Mouse (Mus musculus) cerebellum, adult 18-20 months (tissue): ENCODE data around the gene Zfp326.
"Not testable (repeated sequence)": the region's sequence is repeated elsewhere in the genome, so short reads cannot be mapped to it uniquely, and the experiment has no call there.

Source experiments
- DNase-seq, 2 experiments: peaks; one replicate each; pipeline ENCODE4 v3.0.0; 2021

Zfp326 gene

DNA sequence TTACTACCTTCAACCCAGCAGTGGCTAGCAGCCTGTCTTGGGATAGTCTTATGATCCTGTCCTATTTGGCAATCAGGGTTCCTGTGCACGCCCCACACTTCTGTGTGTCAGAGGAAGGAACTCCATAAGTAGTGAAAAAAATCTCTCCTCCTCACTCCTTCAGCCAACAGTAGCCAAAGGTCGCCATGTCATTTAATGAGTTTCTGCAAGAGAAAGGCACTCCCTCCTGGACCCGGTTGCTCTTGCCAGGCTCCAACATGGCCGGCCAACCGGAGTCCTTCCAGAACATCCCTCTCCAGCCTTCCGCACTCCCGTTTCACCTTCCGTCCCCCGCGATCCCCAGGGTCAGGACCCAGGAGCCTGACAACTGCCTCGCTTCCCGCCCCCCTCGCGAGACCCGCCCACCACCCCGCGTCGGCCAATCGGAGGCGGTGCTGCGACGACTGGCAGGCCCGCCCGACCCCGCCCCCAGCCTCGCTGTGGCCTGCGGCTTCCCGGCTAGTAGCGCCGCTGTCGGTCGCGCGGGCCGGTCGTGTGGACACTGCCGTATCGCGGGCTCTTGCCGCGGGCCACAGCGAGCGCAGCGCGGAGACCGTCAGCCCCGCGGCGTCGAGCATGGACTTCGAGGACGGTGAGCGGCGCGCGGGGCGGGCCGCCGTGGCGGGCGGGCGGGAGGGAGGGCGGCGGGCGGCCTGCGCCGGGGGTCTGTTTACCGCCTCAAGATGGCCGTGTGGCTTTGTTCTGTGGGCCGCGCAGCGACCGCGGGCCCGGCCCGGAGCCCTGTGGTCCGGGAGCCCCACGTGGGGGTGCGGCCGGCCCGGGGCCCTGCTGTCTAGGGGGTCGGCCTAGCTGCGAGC is at the start of gene Zfp326:
Gene Zfp326 (plus strand): TSS at position 498 of the 857 bp plus-strand sequence.
- DNase-seq = peak; percentile 88 to 91

GRCm38 (mm10) chr5:105826916-105827510 is 49.4 kb upstream of the Zfp326 start:
- DNase-seq = no peak

DNA sequence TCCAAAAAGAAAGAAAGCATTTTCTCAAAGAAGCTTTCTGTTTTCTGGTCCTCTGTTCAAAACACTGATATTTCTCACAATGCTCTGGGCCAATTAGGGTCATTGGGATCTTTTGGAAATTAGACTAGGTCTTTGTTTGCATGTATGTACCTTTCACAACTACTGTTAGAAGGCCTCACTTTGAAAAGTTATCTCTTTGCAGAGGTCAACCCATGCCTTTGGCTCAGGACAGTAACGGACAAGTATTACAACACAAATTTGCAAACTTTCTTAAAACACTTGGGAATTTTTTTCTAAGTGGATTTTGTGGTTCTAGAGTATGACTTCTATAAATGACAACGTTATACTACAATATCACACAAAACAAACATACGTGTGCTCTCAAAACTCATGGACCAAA is 48.3 kb upstream of the Zfp326 start:
- DNase-seq = no peak

- DNase-seq = no peak
Observed at GRCm38 (mm10) chr5:105829008-105829586, 47.3 kb upstream of the Zfp326 start.

DNA sequence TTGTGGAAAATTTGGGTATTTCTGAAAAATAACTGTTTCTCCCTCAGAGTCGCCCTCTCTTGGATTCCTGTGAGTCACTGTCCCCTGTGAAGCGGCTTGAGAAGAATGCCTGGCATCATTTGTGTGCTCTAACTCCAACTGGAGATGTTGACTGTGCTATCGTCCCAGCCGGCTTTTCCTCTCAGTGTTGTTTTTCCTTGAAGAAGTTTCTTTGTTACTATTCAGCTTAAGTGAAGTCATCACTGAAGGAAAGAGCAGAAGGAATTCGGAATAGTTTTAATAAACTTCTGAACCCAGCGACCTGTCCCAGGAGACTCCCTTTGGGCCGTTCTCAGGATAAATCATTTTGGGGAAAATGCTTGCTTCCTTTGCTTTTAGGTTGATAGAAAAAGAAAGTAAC is 44.2 kb upstream of the Zfp326 start:
- no peak for DNase-seq

DNA sequence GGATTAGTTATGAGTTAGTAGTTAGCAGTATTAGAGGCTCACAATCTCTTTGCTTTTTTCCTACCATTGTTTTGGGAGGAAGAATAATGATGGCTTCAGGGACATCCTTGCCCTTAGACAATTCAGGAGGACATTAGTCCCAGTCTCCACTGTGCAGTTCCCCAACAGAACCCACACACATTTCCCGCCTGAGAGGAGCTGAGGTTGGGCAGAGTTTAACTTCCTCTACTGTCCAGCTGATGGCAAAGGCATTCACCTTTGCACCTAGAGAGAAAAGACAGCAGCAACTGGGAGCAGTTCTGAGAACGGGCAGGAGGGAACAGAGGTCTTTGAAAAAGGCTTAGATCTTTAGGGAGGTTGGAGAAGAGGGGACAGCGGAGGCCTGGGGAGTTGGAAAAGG is 42.4 kb upstream of the Zfp326 start:
- no peak for DNase-seq

- no peak for DNase-seq
Observed at GRCm38 (mm10) chr5:105836006-105836405, 40.4 kb upstream of the Zfp326 start.

DNA sequence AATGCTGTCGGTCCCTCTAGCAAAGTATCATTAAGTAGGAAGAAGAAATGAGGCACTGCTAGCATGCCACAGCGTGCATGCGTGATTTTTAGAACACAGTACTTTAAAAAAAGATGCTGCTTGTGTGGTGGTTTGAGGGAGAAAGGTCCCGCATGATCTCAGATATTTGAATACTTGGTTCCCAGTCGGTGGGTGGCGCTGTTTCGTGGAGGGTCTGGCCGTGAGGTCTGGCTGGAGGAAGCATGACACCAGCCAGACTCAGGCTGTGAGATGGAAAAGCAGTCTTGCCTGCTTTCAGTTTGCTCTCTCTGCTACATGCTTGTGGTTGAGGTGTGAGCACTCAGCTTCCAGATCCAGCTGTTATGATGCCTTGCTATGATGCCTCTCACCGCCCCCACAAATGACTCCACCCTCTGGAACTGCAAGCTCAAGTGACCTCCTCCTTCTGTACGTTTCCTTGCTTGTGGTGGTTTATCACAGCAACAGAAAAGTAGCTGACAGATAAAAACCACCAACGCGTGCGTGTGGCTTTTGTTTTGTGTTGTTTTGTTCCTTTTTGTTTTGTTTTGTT is 36.5 kb upstream of the Zfp326 start:
- no peak for DNase-seq

DNA sequence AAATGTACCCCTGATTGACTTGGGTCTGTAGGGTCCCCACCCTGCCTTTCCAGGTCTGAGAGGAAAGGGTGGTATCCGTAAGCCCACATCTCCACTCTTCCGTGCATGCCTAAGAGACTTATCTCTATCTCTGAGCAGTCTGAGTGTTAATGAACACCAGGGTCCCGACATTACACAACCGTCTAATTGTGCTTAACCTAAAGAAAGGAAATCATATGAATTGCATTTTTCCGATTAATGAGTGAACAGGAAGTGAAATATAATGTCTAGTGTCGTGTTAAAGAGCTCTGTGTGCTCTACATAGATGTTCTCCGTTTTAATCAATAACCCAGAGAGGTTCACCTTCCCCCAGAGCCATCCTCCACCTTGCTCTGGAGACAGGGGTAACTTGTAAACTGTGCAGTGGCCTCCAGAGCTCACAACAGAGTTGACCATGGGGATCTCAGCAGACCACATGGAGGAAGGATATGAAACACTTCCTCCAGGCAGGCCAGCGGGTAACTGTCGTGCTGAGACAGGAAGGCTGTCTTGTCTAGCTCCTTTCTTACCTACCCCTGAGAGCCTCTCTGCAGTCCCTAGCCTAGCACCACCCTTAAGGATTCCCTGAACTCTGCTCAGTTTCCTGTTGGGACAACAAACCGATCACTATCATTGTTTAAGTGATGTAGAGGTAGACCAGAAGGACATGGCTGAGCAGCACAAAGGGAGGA is 32.2 kb upstream of the Zfp326 start:
- DNase-seq = no peak

GRCm38 (mm10) chr5:105845041-105845440 is 31.3 kb upstream of the Zfp326 start:
- DNase-seq = no peak

GRCm38 (mm10) chr5:105847726-105848125 is 28.6 kb upstream of the Zfp326 start:
- DNase-seq = no peak

DNA sequence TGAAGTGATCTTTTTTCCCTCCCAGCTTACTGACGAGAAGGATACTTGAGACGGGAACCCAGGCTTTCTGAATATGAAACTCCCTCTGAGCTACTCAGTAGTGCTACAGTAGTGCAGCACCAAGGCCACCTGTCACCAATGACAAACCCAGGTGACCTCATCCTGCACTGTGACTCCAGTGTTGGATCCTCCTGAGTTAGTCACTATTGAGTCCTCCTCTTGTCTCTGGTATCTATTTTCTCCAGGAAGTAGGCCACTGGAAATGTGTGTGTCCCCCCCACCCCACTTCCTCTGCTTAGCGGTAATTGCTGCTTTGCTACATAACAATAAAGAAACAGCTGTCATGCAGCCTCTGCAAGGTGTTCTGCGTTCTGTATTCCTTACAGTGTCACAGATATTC is 27.1 kb upstream of the Zfp326 start:
- no peak for DNase-seq

DNA sequence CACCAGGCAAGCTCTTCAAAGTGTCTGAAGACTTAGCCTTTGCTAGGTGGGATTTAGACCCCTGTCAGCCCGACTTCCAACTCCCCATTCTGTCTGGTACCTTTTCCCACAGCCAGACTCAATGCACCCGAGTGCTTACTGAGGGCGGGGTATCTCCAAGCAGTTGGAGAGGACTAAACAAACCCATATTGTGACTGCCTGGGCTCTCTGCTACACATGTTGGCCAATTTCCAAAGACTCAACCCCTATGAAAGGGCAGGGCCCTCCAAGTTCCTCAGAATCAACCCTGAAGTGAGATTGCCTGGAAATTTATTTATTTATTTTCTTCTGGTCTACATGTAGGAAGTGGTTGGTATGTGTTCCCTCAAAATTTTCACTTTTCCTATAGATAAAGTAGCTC is 26.7 kb upstream of the Zfp326 start:
- no peak for DNase-seq

- no peak for DNase-seq
Observed at GRCm38 (mm10) chr5:105853271-105853670, 23.1 kb upstream of the Zfp326 start.

DNA sequence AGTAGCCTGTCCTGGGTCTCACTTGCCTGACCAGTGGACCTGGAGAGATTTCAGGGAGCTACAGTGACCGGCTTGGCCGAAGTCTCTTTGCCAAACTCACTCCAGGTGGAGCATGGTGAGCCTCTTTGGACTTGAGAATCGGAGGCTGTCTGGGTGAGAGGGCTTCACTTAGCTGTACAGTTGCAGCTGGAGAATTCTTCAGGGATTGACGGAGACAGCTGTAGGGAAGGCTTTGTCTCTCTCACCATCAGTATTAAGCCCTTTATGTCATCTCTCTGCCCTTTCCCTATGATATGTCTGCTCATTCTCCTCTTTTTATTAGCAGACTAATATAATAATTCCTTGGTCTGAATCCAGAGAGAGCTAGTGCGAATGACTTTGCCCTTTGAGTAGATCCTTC is 18.9 kb upstream of the Zfp326 start:
- no peak for DNase-seq

- no peak for DNase-seq
Observed at GRCm38 (mm10) chr5:105858754-105859694, 17.3 kb upstream of the Zfp326 start.

GRCm38 (mm10) chr5:105859716-105860460 is 16.5 kb upstream of the Zfp326 start:
- no peak for DNase-seq

GRCm38 (mm10) chr5:105860461-105860835 is 15.9 kb upstream of the Zfp326 start:
- DNase-seq = no peak

DNA sequence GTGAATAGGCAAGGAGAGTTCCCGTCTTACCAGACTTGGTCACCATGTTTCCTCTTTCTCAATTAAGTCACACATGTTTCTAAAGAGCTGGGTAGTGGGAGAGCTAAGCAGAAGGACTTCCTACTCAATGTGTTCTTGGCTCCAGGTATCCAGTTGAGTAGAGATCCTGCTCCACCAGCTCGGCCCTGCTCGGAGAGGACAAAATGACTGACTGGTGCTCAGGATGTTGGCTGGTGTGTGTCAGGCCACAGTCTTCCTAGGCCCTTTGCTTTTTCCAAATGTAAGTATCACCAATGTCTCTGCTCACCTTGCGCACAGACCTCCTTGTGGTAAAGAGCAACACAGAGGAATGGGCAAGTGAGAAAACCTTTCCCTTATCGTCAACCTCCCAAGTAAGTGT is 14.7 kb upstream of the Zfp326 start:
- DNase-seq = no peak

DNA sequence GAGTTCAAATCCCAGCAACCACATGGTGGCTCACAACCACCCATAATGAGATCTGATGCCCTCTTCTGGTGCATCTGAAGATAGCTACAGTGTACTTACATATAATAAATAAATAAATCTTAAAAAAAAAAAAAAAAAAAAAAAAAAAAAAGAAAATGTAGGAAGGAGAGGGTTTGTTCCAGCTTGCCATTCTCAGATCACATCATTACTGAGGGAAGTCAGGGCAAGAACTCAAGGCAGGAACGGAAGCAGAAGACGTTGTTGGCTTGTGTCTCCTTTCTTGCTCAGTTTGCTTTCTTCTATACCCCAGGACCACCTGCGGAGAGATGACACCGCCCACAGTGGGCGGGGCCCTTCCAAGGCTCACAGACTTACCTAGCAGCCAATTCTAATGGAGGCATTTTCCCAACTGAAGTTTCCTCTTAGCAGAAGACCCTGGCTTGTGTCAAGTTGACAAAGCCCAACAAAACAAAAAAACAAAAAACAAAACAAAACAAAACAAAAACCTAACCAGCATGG is 11.2 kb upstream of the Zfp326 start:
- not testable (repeated sequence) for DNase-seq

DNA sequence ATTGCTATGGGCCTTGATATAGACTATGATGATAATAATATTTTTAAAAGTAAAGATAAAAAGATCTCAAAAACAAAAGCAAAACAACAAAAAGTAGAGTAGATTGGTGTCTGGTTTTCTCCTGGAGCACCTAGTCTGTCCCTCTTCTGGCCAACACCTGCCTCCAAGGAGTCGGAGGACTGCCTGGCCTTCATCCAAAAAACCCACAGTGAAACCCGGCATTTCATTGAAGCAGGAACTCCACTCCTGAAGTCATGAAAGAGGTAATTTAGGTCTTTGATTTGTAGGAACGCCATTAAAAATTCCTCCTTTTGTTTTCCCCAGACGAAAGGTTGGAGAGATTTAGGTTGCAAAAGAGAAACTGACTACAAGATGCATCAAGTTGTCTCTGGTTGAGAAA is 8.9 kb upstream of the Zfp326 start:
- DNase-seq = no peak
